Mouse (Mus musculus) forebrain, embryonic 15.5 days (tissue): ENCODE measurements around the gene Helt. TPM values are rescaled to one million over a fixed set of nuclear protein-coding genes. Genes with fewer than 3 reads are reported as not detected.

ENCODE experiments used
- ATAC-seq: fragments of 200-750 bp; cut with Nextera tagmentation; replicated peaks from 2 replicates; pipeline ENCODE4 v1.8.0; 2017; ENCODE audit warnings: mild to moderate bottlenecking, moderate TSS enrichment, moderate library complexity
- H3K27ac ChIP-seq: fragments of 300-500 bp; sonication (generic); replicated peaks from 2 replicates; pipeline ENCODE4 v1.5.1; 2015; ENCODE audit warnings: mild to moderate bottlenecking, inconsistent platforms
- H3K27me3 ChIP-seq: fragments of 300-500 bp; sonication (generic); 2 replicates; pipeline ENCODE4 v1.6.1; 2015; ENCODE audit warnings: inconsistent platforms
- H3K36me3 ChIP-seq: fragments of 300-500 bp; sonication (generic); 2 replicates; pipeline ENCODE4 v1.6.1; 2015; ENCODE audit warnings: mild to moderate bottlenecking, inconsistent platforms
- H3K4me1 ChIP-seq: fragments of 300-500 bp; sonication (generic); 2 replicates; pipeline ENCODE4 v1.6.1; 2015; ENCODE audit warnings: inconsistent platforms
- H3K4me2 ChIP-seq: fragments of 300-500 bp; sonication (generic); replicated peaks from 2 replicates; pipeline ENCODE4 v1.6.1; 2015; ENCODE audit warnings: mild to moderate bottlenecking, inconsistent platforms
- H3K4me3 ChIP-seq: fragments of 300-500 bp; sonication (generic); 2 replicates; pipeline ENCODE4 v1.5.1; 2015; ENCODE audit warnings: mild to moderate bottlenecking, inconsistent platforms
- H3K9ac ChIP-seq: fragments of 300-500 bp; sonication (generic); replicated peaks from 2 replicates; pipeline ENCODE4 v1.6.1; 2015; ENCODE audit warnings: mild to moderate bottlenecking, inconsistent platforms
- H3K9me3 ChIP-seq: fragments of 300-500 bp; sonication (generic); 2 replicates; pipeline ENCODE4 v1.6.1; 2016; ENCODE audit warnings: inconsistent platforms
- WGBS: fragments of 180-500 bp; shearing (Covaris S2); methylation state at CpG from one replicate; pipeline ENCODE4 v1.1.7; 2015; ENCODE audit warnings: mixed read lengths; 5-methylcytosine and 5-hydroxymethylcytosine counted together
- polyA plus RNA-seq: library from polyadenylated mRNA; unstranded; fragments of >200 nt; fragmentation: Nextera tagmentation; extraction: Ambion mirVana; gene quantifications from 2 replicates; pipeline ENCODE4 v1.2.1, GENCODE M21; 2015

Gene Helt
- polyA plus RNA-seq, 1 experiment from 2014 or later: 6.7 TPM

DNA sequence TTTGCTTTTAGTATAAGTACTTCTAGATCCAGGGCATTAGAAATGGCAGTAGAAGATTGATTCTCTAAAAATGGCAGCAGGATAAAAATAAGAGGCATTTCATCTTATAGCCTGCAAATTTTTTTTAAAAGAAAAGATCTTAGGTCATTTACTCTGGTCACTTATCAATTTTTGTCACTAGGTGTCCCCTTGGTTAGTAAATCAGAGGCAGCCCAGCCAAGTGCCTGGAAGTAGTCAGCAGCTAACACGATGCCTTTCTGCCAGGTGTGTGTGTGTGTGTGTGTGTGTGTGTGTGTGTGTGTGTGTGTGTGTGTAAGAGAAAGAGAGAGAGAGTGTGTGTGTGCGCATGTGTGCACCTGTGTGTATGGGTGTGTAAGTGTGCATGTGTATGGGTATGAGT, 28.4 kb upstream of the Helt start:
- Histone ChIP-seq H3K9me3 (no peaks in the 10 kb centered on the region), H3K4me3 (no peak overlapping the region), H3K27me3 (no peaks in the 10 kb centered on the region), H3K36me3 (no peaks in the 10 kb centered on the region), H3K27ac (no peak overlapping the region), H3K4me1 (no peaks in the 10 kb centered on the region), H3K9ac (no peak overlapping the region), H3K4me2 (no peak overlapping the region)
- ATAC-seq: 0 out of 2 replicates have a peak, but pooled peaks have one; percentile 11
- 80% methylated on average over 2 of the region's 2 CpGs for WGBS

- H3K4me3 ChIP-seq: no peak overlapping the region
- no peak overlapping the region for H3K27ac ChIP-seq
- H3K9ac ChIP-seq: no peak overlapping the region
- 96% methylated on average over 4 of the region's 4 CpGs for WGBS
- no peaks in the 10 kb centered on the region for H3K27me3 ChIP-seq
- H3K36me3 ChIP-seq: no peaks in the 10 kb centered on the region
- H3K9me3 ChIP-seq: no peaks in the 10 kb centered on the region
- H3K4me1 ChIP-seq: no peaks in the 10 kb centered on the region
- no peak overlapping the region for H3K4me2 ChIP-seq
- ATAC-seq: no peak
These were observed 27.9 kb upstream of the Helt start for GRCm38 (mm10) chr8:46322421-46322820.

- no peak for ATAC-seq
- 95% methylated on average over 5 of the region's 5 CpGs for WGBS
- Histone ChIP-seq H3K27ac (no peak overlapping the region), H3K4me1 (no peaks in the 10 kb centered on the region), H3K9me3 (no peaks in the 10 kb centered on the region), H3K9ac (no peak overlapping the region), H3K27me3 (no peaks in the 10 kb centered on the region), H3K4me3 (no peak overlapping the region), H3K36me3 (no peaks in the 10 kb centered on the region), H3K4me2 (no peak overlapping the region)
These were observed 24.3 kb upstream of the Helt start for GRCm38 (mm10) chr8:46318802-46319201.

DNA sequence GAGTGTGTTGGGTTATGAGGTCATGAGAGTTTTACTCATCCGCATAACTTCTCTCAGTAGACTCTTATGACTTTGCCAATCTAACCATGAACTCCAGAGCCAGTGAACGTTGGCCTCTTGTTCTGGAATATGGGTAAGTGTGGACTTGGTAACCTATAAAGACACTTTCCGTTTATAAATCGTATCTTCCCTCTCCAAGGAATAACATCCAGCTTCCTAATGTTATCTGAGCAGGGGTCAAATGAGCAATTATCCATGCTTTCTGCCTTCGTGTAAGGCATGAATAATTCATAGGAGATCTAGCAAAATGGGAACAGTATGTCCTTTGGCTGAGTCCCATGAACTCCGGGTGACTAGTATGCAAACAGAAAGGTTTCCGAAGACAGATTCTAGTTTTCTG, 22.7 kb upstream of the Helt start:
- no peak for ATAC-seq
- Histone ChIP-seq H3K9me3 (no peaks in the 10 kb centered on the region), H3K4me1 (no peaks in the 10 kb centered on the region), H3K27ac (no peak overlapping the region), H3K9ac (no peak overlapping the region), H3K36me3 (no peaks in the 10 kb centered on the region), H3K27me3 (no peaks in the 10 kb centered on the region), H3K4me3 (no peak overlapping the region), H3K4me2 (no peak overlapping the region)
- WGBS: 69% methylated on average over 7 of the region's 7 CpGs

- H3K4me3 ChIP-seq: no peak overlapping the region
- no peak overlapping the region for H3K4me2 ChIP-seq
- no peak overlapping the region for H3K9ac ChIP-seq
- no peak for ATAC-seq
- 86% methylated on average over 3 of the region's 3 CpGs for WGBS
- no peaks in the 10 kb centered on the region for H3K9me3 ChIP-seq
- H3K36me3 ChIP-seq: no peaks in the 10 kb centered on the region
- H3K27me3 ChIP-seq: no peaks in the 10 kb centered on the region
- no peak overlapping the region for H3K27ac ChIP-seq
- no peaks in the 10 kb centered on the region for H3K4me1 ChIP-seq
These were observed 19.3 kb upstream of the Helt start for GRCm38 (mm10) chr8:46313798-46314197.

DNA sequence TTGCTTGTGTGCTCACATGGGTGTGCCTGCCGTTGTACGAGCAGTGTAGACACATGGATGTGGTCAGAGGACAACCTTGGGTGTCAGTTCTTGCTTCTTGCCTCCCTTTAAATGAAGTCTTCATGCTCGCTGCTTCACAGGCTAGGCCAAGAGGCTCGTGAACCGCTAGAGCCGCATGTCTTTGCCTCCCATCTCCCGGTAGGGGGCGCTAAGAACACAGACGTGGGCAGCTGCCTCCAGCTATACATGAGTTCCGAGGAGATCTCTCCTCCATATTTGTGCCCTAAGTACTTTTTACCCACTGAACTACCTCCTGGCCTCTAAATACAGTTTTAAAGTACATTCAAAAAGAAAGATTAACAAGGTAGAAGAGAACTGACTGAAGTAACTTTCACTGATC, 16.7 kb upstream of the Helt start:
- Histone ChIP-seq H3K4me1 (no peaks in the 10 kb centered on the region), H3K4me3 (no peak overlapping the region), H3K9me3 (no peaks in the 10 kb centered on the region), H3K9ac (no peak overlapping the region), H3K27me3 (no peaks in the 10 kb centered on the region), H3K27ac (no peak overlapping the region), H3K36me3 (no peaks in the 10 kb centered on the region), H3K4me2 (no peak overlapping the region)
- peak; percentile 84 for ATAC-seq
- WGBS: 12% methylated on average over 10 of the region's 10 CpGs

GRCm38 (mm10) chr8:46308189-46308588, 13.7 kb upstream of the Helt start:
- no peak overlapping the region for H3K9ac ChIP-seq
- no peak for ATAC-seq
- no peaks in the 10 kb centered on the region for H3K27me3 ChIP-seq
- no peak overlapping the region for H3K4me3 ChIP-seq
- H3K4me2 ChIP-seq: no peak overlapping the region
- no peaks in the 10 kb centered on the region for H3K4me1 ChIP-seq
- no peak overlapping the region for H3K27ac ChIP-seq
- no peaks in the 10 kb centered on the region for H3K9me3 ChIP-seq
- no peaks in the 10 kb centered on the region for H3K36me3 ChIP-seq
- WGBS: 71% methylated on average over 2 of the region's 2 CpGs

- Histone ChIP-seq H3K27me3 (no peaks in the 10 kb centered on the region), H3K4me2 (no peak overlapping the region), H3K27ac (no peak overlapping the region), H3K9ac (no peak overlapping the region), H3K4me3 (no peak overlapping the region), H3K4me1 (no peaks in the 10 kb centered on the region), H3K9me3 (no peaks in the 10 kb centered on the region), H3K36me3 (no peaks in the 10 kb centered on the region)
- WGBS: 4% methylated on average over 9 of the region's 9 CpGs
- ATAC-seq: no peak; the same call in 1 of the 2 replicates
These were observed 11.4 kb upstream of the Helt start for GRCm38 (mm10) chr8:46305733-46306349.

GRCm38 (mm10) chr8:46302121-46302520, 7.7 kb upstream of the Helt start:
- Histone ChIP-seq H3K4me2 (no peak overlapping the region), H3K36me3 (no peaks in the 10 kb centered on the region), H3K27me3 (peaks cover 10% of the 10 kb centered on the region; the same call in 1 of the 2 replicates), H3K4me1 (no peaks in the 10 kb centered on the region), H3K4me3 (no peak overlapping the region), H3K9me3 (no peaks in the 10 kb centered on the region), H3K9ac (no peak overlapping the region), H3K27ac (no peak overlapping the region)
- 94% methylated on average over 9 of the region's 9 CpGs for WGBS
- ATAC-seq: no peak

- H3K9ac ChIP-seq: no peak overlapping the region
- 33% methylated on average over 7 of the region's 7 CpGs for WGBS
- no peaks in the 10 kb centered on the region for H3K36me3 ChIP-seq
- H3K4me2 ChIP-seq: no peak overlapping the region
- H3K4me1 ChIP-seq: peaks cover 26% of the 10 kb centered on the region
- ATAC-seq: no peak
- no peaks in the 10 kb centered on the region for H3K9me3 ChIP-seq
- no peak overlapping the region for H3K27ac ChIP-seq
- H3K4me3 ChIP-seq: no peak overlapping the region
- peaks cover 42% of the 10 kb centered on the region for H3K27me3 ChIP-seq
These were observed 4.4 kb upstream of the Helt start for GRCm38 (mm10) chr8:46298847-46299246.

DNA sequence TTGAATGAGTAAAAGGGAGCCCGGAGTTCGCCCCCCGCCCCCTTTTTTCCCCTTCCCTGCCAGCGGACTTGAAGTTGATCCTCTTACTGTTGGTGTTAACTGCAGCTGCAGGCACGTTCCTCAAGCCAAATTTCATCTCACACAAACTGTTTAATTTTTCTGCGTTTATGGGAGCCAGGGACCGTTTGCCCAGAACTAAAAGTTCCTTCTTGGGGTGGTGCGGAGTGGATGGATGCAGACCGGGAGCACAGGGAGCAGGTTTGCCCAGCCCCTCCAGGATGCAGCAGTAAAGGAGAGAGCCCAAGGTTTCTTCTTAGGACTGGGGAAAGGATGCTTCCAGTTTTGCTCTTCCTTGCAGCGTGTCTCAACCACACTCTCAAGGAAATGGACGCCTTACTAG, 2.1 kb upstream of the Helt start:
- H3K9me3 ChIP-seq: no peaks in the 10 kb centered on the region
- no peaks in the 10 kb centered on the region for H3K36me3 ChIP-seq
- peaks cover 65% of the 10 kb centered on the region for H3K27me3 ChIP-seq
- no peak for ATAC-seq
- no peak overlapping the region for H3K4me3 ChIP-seq
- H3K27ac ChIP-seq: no peak overlapping the region
- WGBS: 2% methylated on average over 11 of the region's 11 CpGs
- no peak overlapping the region for H3K9ac ChIP-seq
- peaks cover 45% of the 10 kb centered on the region for H3K4me1 ChIP-seq
- no peak overlapping the region; the same call in 1 of the 2 replicates for H3K4me2 ChIP-seq

DNA sequence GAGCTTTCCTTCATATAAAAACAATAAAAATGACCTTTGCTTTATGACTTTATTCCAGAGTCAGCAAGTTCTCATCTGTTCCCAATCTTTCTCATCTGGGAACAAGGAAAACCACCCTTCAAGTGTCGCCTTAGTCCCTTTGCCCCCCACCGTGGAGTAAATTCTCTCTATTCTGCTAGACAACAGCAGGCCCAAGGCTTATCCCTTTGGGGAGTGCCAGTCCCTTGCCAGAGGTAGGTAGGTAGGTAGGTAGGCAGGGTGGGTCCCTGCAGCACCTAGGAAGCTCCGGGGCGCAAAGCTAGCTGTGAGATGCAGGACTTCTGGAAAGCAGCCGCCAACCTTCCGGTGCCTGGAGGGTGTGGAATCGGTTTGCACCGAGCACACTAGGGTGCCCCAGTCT, 1.5 kb upstream of the Helt start:
- no peak overlapping the region for H3K9ac ChIP-seq
- no peak overlapping the region; the same call in 1 of the 2 replicates for H3K4me2 ChIP-seq
- H3K27ac ChIP-seq: no peak overlapping the region
- H3K36me3 ChIP-seq: no peaks in the 10 kb centered on the region
- no peaks in the 10 kb centered on the region for H3K9me3 ChIP-seq
- WGBS: 1% methylated on average over 8 of the region's 8 CpGs
- no peak overlapping the region for H3K4me3 ChIP-seq
- ATAC-seq: no peak
- peaks cover 71% of the 10 kb centered on the region for H3K27me3 ChIP-seq
- H3K4me1 ChIP-seq: peaks cover 47% of the 10 kb centered on the region

GRCm38 (mm10) chr8:46295101-46295534, 647 bp upstream of the Helt start:
- no peaks in the 10 kb centered on the region for H3K36me3 ChIP-seq
- ATAC-seq: peak; percentile 41
- H3K4me3 ChIP-seq: 0 out of 2 replicates have a peak overlapping the region, but pooled peaks have one; percentile 5
- WGBS: under 1% methylated on average over 14 of the region's 14 CpGs
- H3K9me3 ChIP-seq: no peaks in the 10 kb centered on the region
- H3K4me1 ChIP-seq: peaks cover 47% of the 10 kb centered on the region
- H3K27me3 ChIP-seq: peaks cover 79% of the 10 kb centered on the region
- H3K9ac ChIP-seq: no peak overlapping the region
- no peak overlapping the region for H3K27ac ChIP-seq
- H3K4me2 ChIP-seq: peak overlapping the region; percentile 65
